Mouse (Mus musculus): Measurements from ENCODE around the gene 2810408A11Rik. TPM values are rescaled to one million over a fixed set of nuclear protein-coding genes. Genes with fewer than 3 reads are reported as not detected.
"Not testable (repeated sequence)": the region's sequence is repeated elsewhere in the genome, so short reads cannot be mapped to it uniquely, and the experiment has no call there.

Gene 2810408A11Rik
- polyA plus RNA-seq, 1 experiment from 2014 or later: 19.9 TPM

DNA sequence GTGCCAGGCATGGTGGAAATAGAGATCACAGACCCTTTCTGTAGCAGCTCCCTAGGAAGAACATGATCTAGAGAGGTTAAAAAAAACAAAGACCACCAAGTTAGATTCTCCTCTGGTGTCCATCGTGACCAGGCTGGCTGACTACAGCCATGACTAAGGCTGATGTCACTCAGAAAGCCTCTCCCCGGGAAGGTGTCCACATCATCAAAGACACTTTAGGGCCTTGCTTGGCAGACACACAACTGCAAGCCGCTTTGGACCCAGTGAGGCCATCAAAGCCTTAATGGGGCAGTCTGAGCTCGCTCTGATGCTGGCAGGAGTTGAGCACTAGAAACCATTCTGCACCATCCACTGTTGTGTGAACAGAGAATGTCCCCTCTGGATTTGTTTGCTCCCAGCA lies 28.3 kb downstream of the 2810408A11Rik start:
- Histone ChIP-seq H3K9me3 (no peaks in the 10 kb centered on the region), H3K27ac (replicated peaks) (no peak overlapping the region), H3K4me3 (no peak overlapping the region), H3K9ac (replicated peaks) (no peak overlapping the region), H3K36me3 (no peaks in the 10 kb centered on the region), H3K4me1 (peaks cover 6% of the 10 kb centered on the region), H3K4me2 (replicated peaks) (no peak overlapping the region), H3K27me3 (no peaks in the 10 kb centered on the region)
- no peak for ATAC-seq (replicated peaks)
- WGBS: 76% methylated on average over 4 of the region's 4 CpGs

DNA sequence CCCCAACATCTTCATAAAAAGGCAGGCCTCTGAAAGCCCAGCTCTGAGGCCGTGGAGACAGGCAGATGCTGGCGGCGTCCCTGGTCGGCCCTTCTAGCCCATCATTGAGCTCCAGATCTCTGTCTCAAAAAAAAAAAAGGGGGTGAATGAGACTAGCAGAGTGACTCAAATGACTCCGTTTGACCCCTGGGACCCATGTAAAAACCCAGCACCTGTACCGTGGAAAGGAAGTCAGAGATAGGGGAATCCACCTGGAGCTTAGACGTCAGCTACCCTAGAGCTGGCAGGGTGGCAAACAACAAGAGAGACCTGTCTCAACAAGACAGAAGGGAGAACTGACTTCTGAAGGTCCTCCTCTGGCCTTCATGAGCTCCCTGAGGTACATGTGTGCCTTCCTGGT lies 29.0 kb downstream of the 2810408A11Rik start:
- Histone ChIP-seq H3K36me3 (no peaks in the 10 kb centered on the region), H3K27me3 (no peaks in the 10 kb centered on the region), H3K27ac (replicated peaks) (no peak overlapping the region), H3K4me3 (no peak overlapping the region), H3K4me1 (peaks cover under 1% of the 10 kb centered on the region; the same call in 1 of the 2 replicates), H3K4me2 (replicated peaks) (no peak overlapping the region), H3K9ac (replicated peaks) (no peak overlapping the region), H3K9me3 (no peaks in the 10 kb centered on the region)
- 90% methylated on average over 7 of the region's 7 CpGs for WGBS
- ATAC-seq (replicated peaks): no peak

- no peaks in the 10 kb centered on the region for H3K27me3 ChIP-seq
- H3K4me2 ChIP-seq (replicated peaks): no peak overlapping the region
- no peak overlapping the region for H3K27ac ChIP-seq (replicated peaks)
- WGBS: 98% methylated on average over 2 of the region's 2 CpGs
- H3K9me3 ChIP-seq: no peaks in the 10 kb centered on the region
- H3K4me1 ChIP-seq: no peaks in the 10 kb centered on the region
- ATAC-seq (replicated peaks): no peak
- H3K36me3 ChIP-seq: no peaks in the 10 kb centered on the region
- H3K9ac ChIP-seq (replicated peaks): no peak overlapping the region
- no peak overlapping the region for H3K4me3 ChIP-seq
Observed at GRCm38 (mm10) chr11:69870289-69871069, 30.3 kb downstream of the 2810408A11Rik start.

DNA sequence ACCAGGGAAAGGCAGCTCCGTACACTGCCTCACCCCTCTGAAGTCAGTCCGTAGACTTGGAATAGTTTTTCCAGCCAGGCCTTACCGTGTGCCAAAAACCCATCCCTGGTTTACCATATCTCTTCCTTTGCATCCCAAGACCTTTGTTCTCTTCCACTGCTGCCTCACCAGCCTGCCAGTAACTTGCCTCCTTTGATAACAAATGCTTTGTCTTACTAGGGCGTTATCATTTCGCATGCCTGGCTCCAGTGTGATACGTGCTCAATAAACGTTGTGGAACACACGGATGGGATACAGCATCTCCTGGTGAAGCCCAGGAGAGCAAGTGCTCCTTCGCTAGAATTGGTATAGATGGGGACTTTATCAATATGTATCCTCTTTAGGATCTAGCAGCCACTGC lies 33.5 kb downstream of the 2810408A11Rik start:
- Histone ChIP-seq H3K27ac (replicated peaks) (no peak overlapping the region), H3K9ac (replicated peaks) (no peak overlapping the region), H3K36me3 (no peaks in the 10 kb centered on the region), H3K4me3 (no peak overlapping the region), H3K9me3 (no peaks in the 10 kb centered on the region), H3K27me3 (no peaks in the 10 kb centered on the region), H3K4me2 (replicated peaks) (no peak overlapping the region), H3K4me1 (no peaks in the 10 kb centered on the region)
- no peak for ATAC-seq (replicated peaks)
- 72% methylated on average over 9 of the region's 9 CpGs for WGBS

GRCm38 (mm10) chr11:69865561-69865960 lies 35.2 kb downstream of the 2810408A11Rik start:
- no peak for ATAC-seq (replicated peaks)
- Histone ChIP-seq H3K4me1 (no peaks in the 10 kb centered on the region), H3K9ac (replicated peaks) (no peak overlapping the region), H3K27me3 (no peaks in the 10 kb centered on the region), H3K9me3 (no peaks in the 10 kb centered on the region), H3K27ac (replicated peaks) (no peak overlapping the region), H3K4me2 (replicated peaks) (no peak overlapping the region), H3K36me3 (no peaks in the 10 kb centered on the region), H3K4me3 (no peak overlapping the region)
- 81% methylated on average over 9 of the region's 9 CpGs for WGBS

- Histone ChIP-seq H3K27me3 (no peaks in the 10 kb centered on the region), H3K4me2 (replicated peaks) (no peak overlapping the region), H3K4me1 (no peaks in the 10 kb centered on the region), H3K9me3 (no peaks in the 10 kb centered on the region), H3K9ac (replicated peaks) (no peak overlapping the region), H3K4me3 (no peak overlapping the region), H3K27ac (replicated peaks) (no peak overlapping the region), H3K36me3 (no peaks in the 10 kb centered on the region)
- 40% methylated on average over 8 of the region's 8 CpGs for WGBS
- no peak for ATAC-seq (replicated peaks)
Observed at GRCm38 (mm10) chr11:69864138-69864860, 36.5 kb downstream of the 2810408A11Rik start.

GRCm38 (mm10) chr11:69863729-69864128 lies 37.1 kb downstream of the 2810408A11Rik start:
- not testable (repeated sequence) for ATAC-seq (replicated peaks); H3K27me3 ChIP-seq; H3K4me1 ChIP-seq; H3K27ac ChIP-seq (replicated peaks); H3K4me2 ChIP-seq (replicated peaks); H3K36me3 ChIP-seq; H3K9me3 ChIP-seq; H3K9ac ChIP-seq (replicated peaks); H3K4me3 ChIP-seq
- WGBS: 82% methylated on average over 3 of the region's 3 CpGs

- Histone ChIP-seq H3K36me3 (no peaks in the 10 kb centered on the region), H3K9me3 (no peaks in the 10 kb centered on the region), H3K4me2 (replicated peaks) (no peak within 1 kb of the TSS), H3K4me3 (no peak within 1 kb of the TSS), H3K9ac (replicated peaks) (no peak within 1 kb of the TSS), H3K27me3 (peaks cover 14% of the 10 kb centered on the region; the same call in 1 of the 2 replicates), H3K27ac (replicated peaks) (no peak within 1 kb of the TSS), H3K4me1 (peaks cover 3% of the 10 kb centered on the region; the same call in 1 of the 2 replicates)
- 22% methylated on average over 30 of the region's 30 CpGs for WGBS
- ATAC-seq (replicated peaks): no peak
Observed at GRCm38 (mm10) chr11:69858113-69858998, 42.4 kb downstream of the 2810408A11Rik start, which contains the start of gene Tnk1. Gene Tnk1 (minus strand): TSS chr11:69858730.

- ATAC-seq (replicated peaks): peak; percentile 71; the same call in 1 of the 2 replicates
- WGBS: 19% methylated on average over 16 of the region's 16 CpGs
- Histone ChIP-seq H3K27me3 (peaks cover 14% of the 10 kb centered on the region; the same call in 1 of the 2 replicates), H3K27ac (replicated peaks) (no peak overlapping the region), H3K4me1 (peaks cover 7% of the 10 kb centered on the region), H3K4me3 (no peak overlapping the region), H3K9me3 (no peaks in the 10 kb centered on the region), H3K36me3 (peaks cover 15% of the 10 kb centered on the region), H3K4me2 (replicated peaks) (no peak overlapping the region), H3K9ac (replicated peaks) (no peak overlapping the region)
Observed at GRCm38 (mm10) chr11:69855347-69855746, 45.4 kb downstream of the 2810408A11Rik start.

GRCm38 (mm10) chr11:69854680-69855079 lies 46.1 kb downstream of the 2810408A11Rik start:
- no peak overlapping the region for H3K27ac ChIP-seq (replicated peaks)
- no peak for ATAC-seq (replicated peaks)
- no peak overlapping the region for H3K9ac ChIP-seq (replicated peaks)
- no peak overlapping the region for H3K4me2 ChIP-seq (replicated peaks)
- peaks cover 22% of the 10 kb centered on the region for H3K36me3 ChIP-seq
- H3K27me3 ChIP-seq: peaks cover 14% of the 10 kb centered on the region; the same call in 1 of the 2 replicates
- 90% methylated on average over 10 of the region's 10 CpGs for WGBS
- no peak overlapping the region for H3K4me3 ChIP-seq
- no peaks in the 10 kb centered on the region for H3K9me3 ChIP-seq
- peaks cover 8% of the 10 kb centered on the region for H3K4me1 ChIP-seq

DNA sequence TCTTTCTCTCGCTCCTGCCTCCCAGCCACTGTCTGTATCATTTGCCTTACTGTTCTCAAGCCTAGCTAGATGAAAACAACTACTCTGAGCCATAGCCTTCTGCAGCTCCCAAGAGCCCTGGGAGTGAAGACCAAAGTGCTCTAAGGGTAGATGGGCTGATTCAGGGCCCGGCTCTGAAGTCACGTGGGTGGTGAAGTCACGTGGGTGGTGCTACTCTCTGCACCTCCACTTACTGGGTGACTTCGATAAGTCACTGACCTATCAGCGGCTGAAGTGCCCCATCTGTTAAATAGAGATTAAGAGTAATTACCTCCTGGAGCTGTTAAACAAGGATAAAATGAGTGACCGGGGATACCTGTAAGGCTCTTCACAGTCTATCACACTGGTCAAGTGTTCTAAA lies 46.8 kb downstream of the 2810408A11Rik start:
- Histone ChIP-seq H3K27ac (replicated peaks) (no peak overlapping the region), H3K9ac (replicated peaks) (no peak overlapping the region), H3K36me3 (peaks cover 29% of the 10 kb centered on the region), H3K4me2 (replicated peaks) (no peak overlapping the region), H3K4me3 (no peak overlapping the region), H3K4me1 (peaks cover 8% of the 10 kb centered on the region), H3K27me3 (peaks cover 14% of the 10 kb centered on the region; the same call in 1 of the 2 replicates), H3K9me3 (no peaks in the 10 kb centered on the region)
- 77% methylated on average over 7 of the region's 7 CpGs for WGBS
- ATAC-seq (replicated peaks): no peak

All from forebrain, embryonic 15.5 days (tissue).